Mouse (Mus musculus) E14TG2a.4 (cell line): Measurements from ENCODE around the gene Tas2r136.

Experiments used
- H3K27me3 ChIP-seq: 2 replicates; pipeline ENCODE4 v1.6.1; 2014; ENCODE audit warnings: low read length, control low read depth; ENCODE audit not compliant: insufficient read depth
- H3K36me3 ChIP-seq: 2 replicates; pipeline ENCODE4 v1.6.1; 2014; ENCODE audit warnings: low read length, control low read depth; ENCODE audit not compliant: insufficient read depth
- H3K4me1 ChIP-seq: replicated peaks from 2 replicates; pipeline ENCODE4 v1.6.1; 2014; ENCODE audit warnings: low read depth, low read length, control low read depth
- H3K4me3 ChIP-seq: replicated peaks from 2 replicates; pipeline ENCODE4 v1.5.1; 2014; ENCODE audit warnings: mild to moderate bottlenecking, low read length
- H3K9me3 ChIP-seq: 2 replicates; pipeline ENCODE4 v1.6.1; 2014; ENCODE audit warnings: low read length, control low read depth
- CTCF ChIP-seq: conservative IDR thresholded peaks from 2 replicates; pipeline ENCODE4 v1.5.1; 2014; ENCODE audit warnings: low read length
- NANOG ChIP-seq: IDR thresholded peaks from 2 replicates; pipeline ENCODE4 v1.6.1; 2014; ENCODE audit warnings: borderline replicate concordance, low read length, mixed read lengths
- POU5F1 ChIP-seq: IDR thresholded peaks from 2 replicates; pipeline ENCODE4 v1.6.1; 2014; ENCODE audit warnings: low read length, borderline replicate concordance

The Tas2r136 gene

DNA sequence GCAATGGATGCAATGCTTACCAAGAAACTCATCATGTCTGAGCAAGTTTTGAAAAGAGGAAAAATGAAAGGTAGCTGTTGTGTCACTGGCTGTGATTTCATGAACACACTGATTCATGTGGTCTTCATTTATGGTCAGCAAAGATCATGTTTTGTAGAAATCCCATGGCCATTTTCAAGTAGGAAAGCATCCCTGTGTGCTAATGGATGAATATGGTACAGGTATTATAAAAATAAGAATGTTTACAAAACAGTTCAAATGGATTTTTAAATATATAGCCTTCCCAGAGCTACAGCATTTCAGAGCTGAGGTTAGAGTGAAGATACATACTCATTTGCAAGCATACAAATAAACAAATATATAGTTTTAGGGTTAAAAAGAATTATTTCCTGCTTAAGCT is at the start of gene Tas2r136:
Gene Tas2r136 (minus strand): TSS at position 101 of the 400 bp plus-strand sequence.
- H3K4me3 ChIP-seq, result no peak within 1 kb of the TSS
- no peaks in the 10 kb centered on the region for H3K9me3 ChIP-seq
- no peaks in the 10 kb centered on the region for H3K36me3 ChIP-seq
- no peaks in the 10 kb centered on the region for H3K4me1 ChIP-seq
- H3K27me3 ChIP-seq, result no peaks in the 10 kb centered on the region
- no peak for TF ChIP-seq NANOG
- no peak for TF ChIP-seq CTCF
- TF ChIP-seq POU5F1, result no peak

DNA sequence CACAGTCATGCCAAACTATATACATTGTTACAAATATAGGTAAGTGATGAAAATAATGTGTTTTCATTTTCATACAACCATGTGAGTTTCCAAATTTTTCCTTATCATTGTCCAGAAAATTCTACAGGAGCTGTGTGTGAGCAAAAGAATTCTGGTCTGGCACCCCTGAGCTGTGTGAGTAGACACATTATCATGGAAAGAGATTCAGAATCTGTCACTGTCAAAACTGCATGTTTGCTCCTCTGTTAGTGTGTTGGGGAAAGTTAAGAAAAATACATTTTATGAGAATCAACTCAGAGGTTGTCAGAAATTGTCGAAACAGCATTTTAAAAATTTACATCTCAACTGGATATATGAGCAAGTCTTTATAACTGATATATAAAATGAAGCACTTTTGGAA is 24.6 kb upstream of the Tas2r136 start, which contains the start of gene Tas2r117:
Gene Tas2r117 (plus strand): TSS at position 301 of the 400 bp plus-strand sequence.
- Histone ChIP-seq H3K4me3 (no peak within 1 kb of the TSS), H3K36me3 (no peaks in the 10 kb centered on the region), H3K9me3 (no peaks in the 10 kb centered on the region), H3K4me1 (no peaks in the 10 kb centered on the region), H3K27me3 (no peaks in the 10 kb centered on the region)
- TF ChIP-seq NANOG (no peak), POU5F1 (no peak), CTCF (no peak)

DNA sequence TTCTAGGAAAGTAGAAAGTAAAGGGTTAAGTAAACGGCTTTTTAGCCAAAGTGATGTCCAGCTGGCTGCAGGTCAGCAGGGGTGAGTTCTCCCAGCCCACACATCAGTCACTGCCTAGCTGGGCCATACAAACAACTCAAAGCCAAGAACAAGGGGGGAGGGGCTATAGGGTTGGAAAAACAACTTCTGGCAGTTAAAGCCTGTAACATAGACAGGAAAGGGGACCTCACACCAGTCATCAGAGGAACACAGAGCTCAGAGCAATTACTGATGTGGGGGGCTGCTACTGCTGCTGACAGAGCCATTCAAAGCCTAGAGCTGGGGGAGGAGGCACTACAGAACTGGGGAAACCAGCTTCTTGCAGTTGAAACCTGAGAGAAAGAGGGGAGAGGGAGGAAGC is 17.4 kb upstream of the Tas2r136 start:
- Histone ChIP-seq H3K9me3 (peaks cover 23% of the 10 kb centered on the region), H3K36me3 (no peaks in the 10 kb centered on the region), H3K27me3 (no peaks in the 10 kb centered on the region), H3K4me3 (no peak overlapping the region), H3K4me1 (no peaks in the 10 kb centered on the region)
- TF ChIP-seq POU5F1 (no peak), NANOG (no peak), CTCF (no peak)

DNA sequence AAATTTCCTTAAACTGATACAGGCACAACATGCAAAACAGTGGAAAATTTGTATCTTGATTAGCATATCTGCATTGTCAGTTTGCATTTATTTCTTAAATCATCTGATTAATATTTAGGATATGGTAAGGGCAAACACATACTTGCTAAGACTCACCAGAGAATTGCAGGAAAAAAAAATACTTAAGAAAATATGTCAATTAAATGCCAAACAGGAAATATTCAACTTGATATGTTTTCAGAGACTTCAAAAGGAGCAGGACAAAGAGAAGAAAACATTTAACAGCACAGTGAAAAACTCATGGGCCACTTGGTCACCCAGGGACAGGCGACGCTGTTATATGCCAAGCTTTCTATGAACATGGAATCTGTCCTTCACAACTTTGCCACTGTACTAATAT is 16.1 kb downstream of the Tas2r136 start, which contains the start of gene Tas2r102:
Gene Tas2r102 (plus strand): TSS at position 301 of the 400 bp plus-strand sequence.
- Histone ChIP-seq H3K9me3 (no peaks in the 10 kb centered on the region), H3K36me3 (no peaks in the 10 kb centered on the region), H3K4me3 (no peak within 1 kb of the TSS), H3K4me1 (no peaks in the 10 kb centered on the region), H3K27me3 (no peaks in the 10 kb centered on the region)
- TF ChIP-seq NANOG, result no peak
- TF ChIP-seq CTCF, result no peak
- TF ChIP-seq POU5F1, result no peak

DNA sequence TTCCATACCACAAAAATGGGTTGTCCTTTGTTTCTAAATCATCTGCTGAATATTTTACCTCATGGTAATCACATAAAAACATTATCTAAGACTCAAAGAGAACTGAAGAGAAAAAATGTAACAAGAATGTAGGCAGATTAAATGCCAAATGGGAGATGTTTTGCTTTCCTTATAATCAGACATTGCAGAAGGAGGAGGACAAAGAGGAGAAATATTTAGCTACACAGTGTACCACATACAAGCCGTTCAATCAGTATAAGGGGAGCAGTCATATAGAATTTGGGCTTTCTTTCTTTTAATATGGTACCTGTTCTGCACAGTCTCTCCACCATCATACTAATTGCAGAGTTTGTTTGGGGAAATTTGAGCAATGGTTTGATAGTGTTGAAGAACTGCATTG is 23.5 kb downstream of the Tas2r136 start, which contains the start of gene Tas2r124:
Gene Tas2r124 (plus strand): TSS at position 301 of the 400 bp plus-strand sequence.
- no peak for TF ChIP-seq POU5F1
- TF ChIP-seq CTCF, result no peak
- no peak for TF ChIP-seq NANOG
- Histone ChIP-seq H3K27me3 (no peaks in the 10 kb centered on the region), H3K36me3 (no peaks in the 10 kb centered on the region), H3K9me3 (no peaks in the 10 kb centered on the region), H3K4me3 (no peak within 1 kb of the TSS), H3K4me1 (no peaks in the 10 kb centered on the region)

DNA sequence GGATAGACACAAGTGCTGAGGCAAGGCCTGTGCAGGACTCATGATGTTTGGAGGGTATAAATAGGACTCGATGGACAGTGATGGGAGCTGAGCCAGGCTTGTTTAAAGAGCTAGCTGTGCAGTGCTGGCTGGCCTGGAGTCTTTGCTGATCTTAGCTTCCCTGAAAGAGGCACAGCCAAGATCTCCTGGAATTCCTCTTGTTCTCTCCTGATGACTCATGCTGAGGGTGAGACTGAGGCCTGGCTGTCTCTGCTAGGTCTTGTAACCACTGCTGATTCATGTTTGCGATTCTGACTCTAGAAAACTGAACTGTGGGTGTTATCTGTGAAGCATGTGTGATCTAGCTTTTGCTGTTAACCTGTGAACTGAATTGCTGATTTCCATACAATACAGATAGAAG is 27.8 kb downstream of the Tas2r136 start:
- Histone ChIP-seq H3K27me3 (no peaks in the 10 kb centered on the region), H3K4me3 (no peak overlapping the region), H3K4me1 (no peaks in the 10 kb centered on the region)

DNA sequence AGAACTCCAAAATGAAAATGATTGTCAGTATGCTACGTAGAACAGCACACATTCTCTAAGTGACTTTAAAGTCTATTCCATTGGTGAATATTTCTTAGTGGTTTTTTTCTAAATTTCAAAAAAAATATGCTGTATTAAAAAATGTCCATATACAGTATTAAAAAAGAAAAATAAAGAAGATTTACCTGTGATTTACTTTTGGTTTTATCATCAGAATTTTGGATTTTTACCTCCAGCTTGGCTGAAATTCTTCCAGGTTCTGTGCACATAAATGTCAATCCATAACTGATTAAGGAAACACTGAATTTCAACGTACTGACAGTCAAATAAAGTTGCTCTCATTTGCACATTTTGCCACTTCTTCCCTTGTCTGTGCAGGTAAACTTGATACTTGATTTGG is 40.0 kb downstream of the Tas2r136 start, which contains the start of gene Tas2r115:
Gene Tas2r115 (minus strand): TSS at position 101 of the 400 bp plus-strand sequence.
- TF ChIP-seq POU5F1 (no peak), NANOG (no peak), CTCF (no peak)
- no peak within 1 kb of the TSS for H3K4me3 ChIP-seq
- H3K27me3 ChIP-seq, result no peaks in the 10 kb centered on the region
- H3K36me3 ChIP-seq, result no peaks in the 10 kb centered on the region
- no peaks in the 10 kb centered on the region for H3K4me1 ChIP-seq
- H3K9me3 ChIP-seq, result no peaks in the 10 kb centered on the region

More for the DNA sequence above, 27.8 kb downstream of the Tas2r136 start:
- Histone ChIP-seq H3K36me3 (no peaks in the 10 kb centered on the region), H3K9me3 (no peaks in the 10 kb centered on the region)
- TF ChIP-seq POU5F1 (no peak), CTCF (no peak), NANOG (no peak)
